Mouse (Mus musculus) spleen, postnatal 4 days (tissue): ENCODE results near the gene Nt5c3b.

Experiments used
- DNase-seq, 2 experiments: peaks; one replicate each; pipeline ENCODE4 v3.0.0; 2022; ENCODE audit warnings: low spot score in 2 of 2

The Nt5c3b gene

DNA sequence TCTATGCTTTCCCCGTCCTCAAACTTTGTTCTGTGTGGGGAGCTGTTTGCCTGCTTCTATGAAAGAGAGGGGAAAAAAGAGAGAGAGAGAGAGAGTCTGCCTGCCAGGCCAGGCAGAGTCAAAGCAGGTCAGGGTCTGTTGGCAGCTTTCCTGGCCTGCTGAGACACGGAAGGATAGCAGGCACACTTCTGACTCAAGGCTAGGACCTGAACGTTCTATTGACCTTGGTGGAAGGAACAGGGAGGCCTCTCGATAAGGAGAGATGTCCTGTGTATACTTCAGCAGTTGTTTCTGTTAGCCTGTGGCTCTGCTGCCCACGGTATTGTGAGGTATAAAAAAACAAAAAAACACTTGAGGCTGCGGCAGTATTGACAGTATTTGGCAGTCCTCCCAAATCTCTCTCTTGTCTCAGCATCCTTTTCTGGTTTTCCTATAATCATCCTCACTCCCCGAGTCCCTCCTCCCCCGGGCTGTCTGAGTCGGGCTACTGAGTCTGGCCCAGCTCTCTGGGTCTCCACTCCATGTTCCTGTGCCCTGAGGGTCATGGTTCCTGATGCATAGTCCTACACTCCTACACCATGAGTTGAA lies 12.9 kb downstream of the Nt5c3b start:
- no peak for DNase-seq

DNA sequence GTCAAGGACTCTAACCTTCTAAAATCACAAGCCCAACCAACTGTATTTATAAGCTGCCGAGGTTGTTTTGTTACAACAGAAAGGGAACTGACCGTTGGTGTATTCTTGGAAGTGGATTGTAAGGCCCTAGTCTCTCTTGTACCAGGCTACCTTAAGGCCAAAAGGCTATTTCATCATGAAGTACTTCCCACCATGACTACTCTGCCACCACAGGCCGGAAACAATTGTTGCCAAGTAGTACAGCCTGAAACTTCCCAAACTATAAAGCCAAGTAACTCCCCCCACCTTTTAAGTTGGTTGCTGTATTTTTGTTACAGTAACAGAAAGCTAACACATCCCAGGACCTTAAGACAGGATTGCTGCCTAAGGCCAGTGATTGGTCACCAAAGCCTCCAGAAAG lies 14.8 kb downstream of the Nt5c3b start:
- no peak for DNase-seq

DNA sequence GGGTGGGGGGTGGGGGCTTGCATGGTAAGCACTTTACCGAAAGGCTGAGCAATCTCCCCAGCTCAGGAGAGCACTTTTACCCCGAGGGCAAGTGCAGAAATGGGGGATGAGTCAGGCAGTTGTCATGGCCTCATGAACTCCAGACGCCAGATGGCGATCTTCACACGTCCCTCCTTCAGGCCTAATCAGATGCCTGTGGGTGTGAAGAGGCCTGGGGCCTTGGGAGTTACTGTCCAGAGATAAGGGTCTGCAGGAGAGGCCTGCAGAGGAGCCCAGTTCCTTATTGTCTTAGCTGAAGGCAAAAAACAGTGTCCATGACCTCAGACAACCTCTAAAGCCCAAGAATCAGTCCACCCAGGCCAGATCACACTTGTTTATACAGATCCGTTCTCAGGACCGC lies 15.8 kb downstream of the Nt5c3b start:
- peak; percentile 61 to 86 for DNase-seq

DNA sequence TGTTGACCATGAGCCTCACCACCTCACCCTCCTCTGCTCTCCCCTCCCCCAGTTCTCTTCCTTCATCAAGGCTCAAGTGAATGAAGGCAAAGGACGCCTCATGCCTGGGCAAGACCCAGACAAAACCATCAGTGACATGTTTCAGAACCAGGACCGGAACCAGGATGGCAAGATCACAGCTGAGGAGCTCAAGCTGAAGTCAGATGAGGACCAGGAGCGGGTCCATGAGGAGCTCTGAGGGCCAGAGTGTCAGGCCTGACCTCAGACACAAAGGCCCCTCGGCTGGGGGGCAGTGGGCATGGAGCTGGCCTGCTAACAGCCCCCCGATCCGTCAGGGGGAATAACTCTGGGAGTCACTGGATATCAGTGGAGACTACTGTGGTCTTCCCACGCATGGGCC lies 17.8 kb downstream of the Nt5c3b start:
- no peak for DNase-seq

DNA sequence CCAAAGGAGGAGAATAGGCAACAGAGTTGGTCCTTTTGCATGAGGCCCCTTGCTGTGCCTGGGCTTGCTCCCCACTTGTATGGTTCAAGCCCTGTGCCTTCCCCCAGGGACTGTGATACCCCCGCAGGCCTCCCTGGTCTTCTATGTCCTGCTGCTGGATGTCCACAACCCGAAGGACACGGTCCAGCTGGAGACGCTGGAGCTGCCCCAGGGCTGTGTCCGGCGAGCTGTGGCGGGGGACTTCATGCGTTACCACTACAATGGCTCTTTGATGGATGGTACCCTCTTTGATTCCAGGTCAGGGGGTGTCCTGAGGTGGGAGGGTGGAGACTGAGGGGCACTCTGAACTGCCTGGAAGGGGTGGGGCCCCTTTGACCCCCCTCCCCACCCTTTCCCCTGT lies 20.1 kb downstream of the Nt5c3b start:
- no peak for DNase-seq

DNA sequence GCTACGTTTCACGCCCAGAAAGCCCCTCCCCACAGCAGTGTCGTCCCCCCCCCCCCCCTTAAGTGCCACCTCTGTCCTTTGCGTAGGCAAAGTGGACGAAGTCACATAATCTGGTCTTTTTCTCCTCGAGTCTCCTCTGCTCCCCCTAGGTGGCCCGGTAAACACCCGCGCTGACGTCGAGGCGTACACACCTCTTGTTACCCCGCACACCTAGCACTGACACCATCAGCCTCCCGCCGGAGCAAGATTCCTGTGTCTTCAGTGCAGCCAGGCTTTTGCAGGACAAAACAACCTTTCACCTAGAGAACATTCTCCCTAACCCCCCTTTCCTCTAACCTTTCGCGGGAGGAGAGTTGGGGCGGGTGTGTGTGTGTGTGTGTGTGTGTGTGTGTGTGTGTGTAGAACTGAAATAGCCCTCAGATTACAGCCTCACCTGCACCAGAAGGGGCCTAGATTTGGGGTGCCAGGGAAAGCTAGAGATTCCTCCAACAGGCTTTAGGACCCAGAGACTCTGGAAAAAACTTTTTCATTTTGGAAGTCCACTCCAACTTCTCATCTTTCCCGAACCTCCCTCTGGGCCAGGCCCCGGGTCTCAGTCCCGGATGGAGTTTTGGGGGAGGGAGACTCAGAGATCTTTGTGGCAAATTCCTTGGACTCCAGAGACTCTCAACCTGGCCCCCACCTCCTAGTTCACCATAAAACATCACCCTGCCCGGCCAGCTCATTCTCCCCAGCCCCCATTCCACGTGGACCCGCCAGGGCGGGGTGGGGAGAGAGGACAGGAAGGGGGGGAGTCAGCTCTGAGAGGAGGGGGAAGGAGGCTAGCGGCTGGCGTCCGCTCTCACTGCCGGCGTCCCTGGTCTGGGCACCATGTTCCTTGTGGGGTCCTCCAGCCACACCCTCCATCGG lies 26.4 kb downstream of the Nt5c3b start, which contains the start of gene Fkbp10:
TSS of gene Fkbp10 (plus strand) at position 784 of the 909 bp plus-strand sequence.
- DNase-seq = no peak

DNA sequence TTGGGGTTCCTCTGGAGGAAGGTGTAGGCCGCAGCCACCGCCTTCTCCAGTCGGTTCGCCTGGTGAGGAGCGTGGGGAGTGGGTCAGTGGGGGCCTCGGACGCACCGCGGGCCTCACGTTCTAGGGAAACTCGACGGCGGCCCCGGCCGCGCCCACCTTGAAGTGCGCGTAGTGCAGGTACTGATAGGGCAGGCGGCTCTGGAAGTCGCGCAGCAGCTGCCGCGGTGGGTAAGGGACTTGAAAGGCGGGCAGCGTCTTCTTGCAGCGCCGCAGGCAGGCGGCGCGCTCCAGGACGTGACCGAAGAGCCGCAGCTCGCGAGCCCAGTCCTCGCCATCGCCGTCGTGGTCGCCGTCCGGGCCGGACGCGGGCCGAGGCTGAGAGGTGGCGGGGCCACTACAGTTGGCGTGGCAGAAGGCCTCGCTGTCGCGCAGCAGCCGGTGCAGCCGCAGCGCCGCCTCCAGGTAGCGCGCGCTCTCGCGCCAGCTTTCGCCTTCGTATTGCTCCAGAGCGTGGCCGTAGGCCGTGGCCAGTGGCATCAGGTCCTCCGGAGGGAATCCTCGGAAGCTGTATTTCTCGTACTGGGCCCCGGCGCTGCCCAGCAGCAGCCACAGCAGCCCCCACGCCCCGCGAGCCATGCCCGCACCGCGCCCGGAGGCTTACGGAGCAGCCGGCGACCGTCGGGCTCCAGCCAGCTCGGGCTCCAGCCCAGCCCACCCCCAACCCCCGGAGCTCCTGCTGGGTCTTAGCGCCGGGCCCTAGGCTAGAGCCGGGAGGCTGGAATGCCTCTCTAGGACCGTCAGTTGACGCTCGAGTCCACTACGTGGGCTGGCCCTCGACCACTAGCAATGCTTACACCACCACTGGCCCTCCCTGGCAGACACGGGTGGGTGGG lies 27.3 kb downstream of the Nt5c3b start, which contains the start of gene P3h4:
TSS of gene P3h4 (minus strand) at position 816 of the 893 bp plus-strand sequence.
- DNase-seq = peak; percentile 50 to 75

DNA sequence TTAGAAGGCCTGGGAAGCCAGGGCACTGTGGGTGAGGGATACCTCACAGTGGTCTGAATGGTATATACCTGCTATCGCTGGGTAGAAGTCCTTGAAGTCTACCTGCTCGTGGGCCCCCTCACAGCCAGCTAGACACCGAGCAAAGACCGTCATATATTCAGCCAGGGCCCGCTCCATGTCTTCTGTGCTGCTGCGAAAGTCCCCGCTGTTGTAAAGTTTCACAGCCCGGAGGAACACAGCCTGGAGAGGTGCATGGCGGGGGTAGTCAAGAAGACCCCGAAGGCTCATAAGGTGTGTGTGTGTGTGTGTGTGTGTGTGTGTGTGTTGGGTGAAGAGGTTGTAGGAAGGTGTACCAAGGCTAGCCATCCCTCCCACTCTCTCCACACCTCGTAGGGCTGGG lies 28.1 kb downstream of the Nt5c3b start:
- DNase-seq = no peak

DNA sequence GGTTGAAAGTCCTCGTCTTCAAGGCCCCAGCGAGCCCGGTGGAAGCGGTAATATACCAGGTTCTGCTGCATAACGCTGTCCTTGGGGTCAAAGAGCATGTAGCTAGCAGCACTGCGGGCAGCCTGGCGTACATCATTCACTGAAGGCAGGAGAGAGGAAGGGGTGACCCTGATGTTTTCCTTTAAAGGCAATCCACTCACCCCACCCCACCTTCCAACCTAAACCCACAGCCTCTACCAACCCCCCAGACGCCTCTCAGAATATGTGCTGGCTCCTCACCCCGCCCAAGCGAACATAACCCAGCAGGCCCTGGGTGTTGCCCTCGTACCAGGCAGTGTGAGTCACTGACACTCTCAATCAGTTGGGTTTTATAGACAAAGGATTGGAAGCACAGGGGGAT lies 29.9 kb downstream of the Nt5c3b start:
- no peak for DNase-seq

DNA sequence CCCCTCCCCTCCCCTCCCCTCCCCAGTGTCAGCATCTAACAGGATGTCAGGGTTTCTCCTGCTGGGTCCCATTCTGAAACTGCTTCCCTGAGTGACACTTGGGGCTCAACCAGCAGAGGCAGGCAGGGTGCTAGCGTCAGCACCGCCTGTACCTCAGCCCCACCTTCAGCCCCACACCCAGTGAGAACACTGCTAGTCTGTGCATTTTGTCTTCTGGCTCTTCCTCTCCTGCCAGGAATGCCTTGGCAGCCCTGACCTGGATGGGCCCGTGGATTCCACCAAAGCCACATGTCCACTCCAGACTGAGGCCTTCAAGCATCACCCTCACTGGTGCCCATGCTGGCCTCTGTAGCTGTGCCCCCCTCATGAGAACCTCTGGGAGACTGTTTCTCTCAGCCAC lies 31.9 kb downstream of the Nt5c3b start:
- DNase-seq = no peak

DNA sequence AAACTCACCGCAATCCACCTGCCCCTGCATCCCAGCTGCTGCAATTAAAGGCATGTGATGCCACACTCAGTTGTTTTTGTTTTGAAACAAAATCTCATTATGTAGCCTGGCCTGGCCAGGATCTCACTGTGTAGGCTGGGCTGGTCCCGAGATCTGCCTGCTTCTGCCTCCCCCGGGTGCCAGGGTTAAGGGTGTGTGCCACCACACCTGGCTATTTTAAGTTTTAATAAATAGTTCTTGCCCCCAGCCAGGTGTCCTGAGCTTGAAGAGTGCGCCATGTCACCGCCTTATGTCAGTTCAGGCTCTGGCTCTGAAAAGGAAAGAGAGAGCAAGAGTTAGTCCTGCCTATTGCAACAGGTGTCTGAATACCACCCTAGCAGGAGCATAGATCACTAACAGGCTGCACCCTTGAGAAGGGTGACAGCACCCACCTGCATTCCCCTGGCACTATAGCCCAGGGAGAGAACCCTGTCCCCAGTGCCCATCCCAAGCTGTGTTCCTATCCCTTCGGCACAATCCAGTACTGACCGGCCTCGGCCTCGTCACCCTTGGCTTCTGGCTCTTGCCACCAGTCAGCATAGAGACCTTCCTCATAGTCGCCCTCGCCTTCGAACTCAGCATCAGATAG lies 32.7 kb downstream of the Nt5c3b start:
- DNase-seq = no peak

DNA sequence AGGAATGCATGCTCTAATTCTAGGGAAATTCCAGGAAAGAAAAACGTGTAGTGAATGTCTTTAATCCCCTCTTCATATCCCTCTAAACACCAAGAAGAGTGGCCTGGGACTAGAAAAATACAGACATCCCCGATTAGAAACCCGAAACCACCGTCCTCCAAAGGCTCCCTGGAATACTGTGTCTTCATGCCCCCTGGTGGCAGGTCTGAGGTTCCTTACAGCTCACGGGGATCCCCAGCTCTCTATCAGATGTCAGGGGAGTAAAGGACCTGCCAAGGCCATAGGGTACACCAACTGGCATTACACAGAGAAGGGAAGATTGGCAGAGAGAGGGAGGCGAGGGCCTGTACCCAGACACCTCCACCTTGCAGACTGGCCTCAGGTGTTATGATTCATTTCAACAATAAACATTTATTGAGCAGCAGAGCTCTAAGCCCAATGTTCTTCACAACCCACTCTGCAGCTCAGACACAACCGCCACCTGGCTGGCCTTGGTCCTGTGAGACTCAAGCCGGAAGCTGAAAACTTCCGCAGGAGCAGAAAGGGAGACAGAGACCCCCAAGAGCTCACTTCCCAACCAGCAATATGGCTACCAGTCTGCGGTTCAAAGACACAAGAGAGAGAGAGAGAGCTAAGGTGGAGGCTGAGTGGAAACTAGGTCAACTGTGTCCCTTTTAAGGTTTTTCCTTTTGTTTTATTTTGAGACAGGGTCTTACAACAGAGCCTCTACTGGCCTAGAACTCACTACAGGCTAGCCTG lies 33.4 kb downstream of the Nt5c3b start:
- DNase-seq = peak; percentile 45 to 76

DNA sequence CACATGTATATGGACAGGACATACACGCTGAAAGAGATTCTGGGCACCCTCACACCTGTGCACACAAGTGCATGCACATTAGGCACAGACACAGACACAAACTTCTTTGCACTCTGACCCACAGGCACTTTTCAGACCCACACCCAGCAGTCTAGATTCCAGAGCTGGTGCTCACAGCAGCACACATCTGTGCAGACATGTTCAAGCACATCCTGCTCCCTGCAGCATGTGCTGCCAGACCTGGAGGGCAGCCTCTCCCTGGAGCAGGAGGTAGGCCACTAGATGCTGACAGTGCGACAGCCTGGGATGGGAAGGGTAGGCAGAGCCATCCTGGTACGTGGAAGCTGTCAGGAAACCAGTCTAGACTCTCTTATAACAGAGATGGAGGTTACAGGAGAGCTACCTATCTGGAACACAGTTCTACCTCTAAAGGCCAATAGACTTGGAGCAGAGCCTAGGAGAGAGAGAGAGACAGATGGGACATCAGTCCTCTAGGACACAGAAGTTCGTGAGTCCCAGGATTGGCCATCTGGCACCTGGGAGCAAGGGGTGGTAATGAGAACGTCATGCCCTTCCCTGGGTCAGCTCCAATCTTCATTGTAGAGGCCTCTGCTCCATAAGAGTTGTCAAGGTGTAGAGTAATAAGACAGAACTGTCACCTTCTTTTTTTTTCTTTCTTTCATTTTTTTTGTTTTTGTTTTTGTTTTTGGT lies 34.5 kb downstream of the Nt5c3b start:
- no peak for DNase-seq

DNA sequence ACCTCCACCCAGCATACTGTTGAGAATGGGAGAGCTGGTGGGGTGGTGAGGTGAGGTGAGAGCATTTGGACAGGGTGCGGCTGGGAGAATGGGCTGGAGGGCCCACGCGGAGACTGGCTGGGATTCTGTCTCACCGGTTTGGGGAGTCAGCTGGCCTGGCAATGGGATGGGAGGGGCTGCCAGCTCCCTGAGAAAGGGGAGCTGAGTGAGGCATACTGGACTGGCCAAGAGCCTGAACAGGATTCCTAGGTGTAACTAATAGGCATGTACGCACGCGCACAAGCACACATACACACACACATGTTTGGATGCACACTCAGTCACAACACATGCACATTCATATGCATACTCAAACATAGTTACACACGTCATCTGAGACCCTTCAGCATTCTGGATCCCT lies 35.3 kb downstream of the Nt5c3b start:
- DNase-seq = no peak

DNA sequence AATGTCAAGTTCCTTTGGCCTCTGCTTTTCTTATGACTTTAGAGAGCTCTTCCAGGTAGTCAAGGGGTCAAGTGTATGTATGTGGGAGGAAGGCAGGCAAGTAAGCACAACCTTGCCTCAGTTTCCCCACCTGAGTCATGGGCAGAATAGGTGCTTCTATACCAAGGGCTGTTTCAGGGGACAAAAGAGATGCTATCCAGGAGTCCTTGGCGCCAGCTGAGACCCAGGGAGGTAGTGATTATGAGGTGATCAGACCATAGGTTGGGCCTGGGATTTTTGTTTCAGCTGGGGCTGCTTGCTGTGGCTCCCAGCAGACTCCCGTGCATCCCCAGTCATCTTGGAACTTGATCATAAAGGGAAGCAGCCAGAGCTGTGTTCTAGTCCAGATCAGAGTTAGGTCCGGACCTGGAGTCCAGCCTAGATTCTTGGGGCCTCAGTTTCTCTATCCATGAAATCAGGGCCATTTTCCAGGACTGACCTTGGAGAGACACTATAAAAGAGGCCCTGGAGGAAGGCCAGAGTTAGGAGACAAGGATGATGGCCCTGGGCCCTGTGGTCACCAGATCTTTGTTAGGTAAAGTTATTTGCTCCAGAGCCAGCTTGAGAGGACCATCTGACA lies 37.0 kb downstream of the Nt5c3b start:
- DNase-seq = no peak

DNA sequence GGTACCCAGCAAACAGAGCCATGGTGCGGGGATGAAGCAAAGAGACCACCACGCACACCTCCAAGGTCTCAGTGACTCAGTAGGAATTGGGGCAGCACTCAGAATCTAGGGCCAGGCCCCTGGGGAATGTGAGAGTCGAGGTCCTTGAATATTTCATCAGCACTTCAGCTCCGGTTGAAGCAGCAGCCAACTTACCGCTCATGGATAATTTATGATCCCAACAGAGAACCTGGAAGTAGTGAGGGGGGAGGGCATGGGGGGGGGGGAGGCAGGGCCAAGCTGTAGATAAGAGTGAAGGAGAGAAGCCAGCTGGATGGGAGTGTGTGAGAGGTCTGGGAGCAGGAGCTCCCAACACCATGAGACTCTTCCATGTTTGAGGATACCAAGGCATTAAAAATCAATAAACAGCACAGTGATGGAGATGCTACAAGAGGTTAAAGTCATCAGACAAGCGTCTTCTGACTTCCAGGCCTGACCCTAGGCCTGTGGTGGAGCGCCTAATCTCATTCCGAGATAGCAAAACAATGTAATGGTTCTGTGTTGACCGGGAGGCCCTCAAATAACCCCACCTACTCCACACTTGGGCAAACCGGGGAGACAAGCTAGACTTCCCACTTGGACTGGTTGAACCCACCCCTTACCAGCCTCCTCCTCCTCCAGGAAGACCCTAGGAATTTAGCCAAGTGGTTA lies 38.0 kb downstream of the Nt5c3b start:
- DNase-seq = no peak

DNA sequence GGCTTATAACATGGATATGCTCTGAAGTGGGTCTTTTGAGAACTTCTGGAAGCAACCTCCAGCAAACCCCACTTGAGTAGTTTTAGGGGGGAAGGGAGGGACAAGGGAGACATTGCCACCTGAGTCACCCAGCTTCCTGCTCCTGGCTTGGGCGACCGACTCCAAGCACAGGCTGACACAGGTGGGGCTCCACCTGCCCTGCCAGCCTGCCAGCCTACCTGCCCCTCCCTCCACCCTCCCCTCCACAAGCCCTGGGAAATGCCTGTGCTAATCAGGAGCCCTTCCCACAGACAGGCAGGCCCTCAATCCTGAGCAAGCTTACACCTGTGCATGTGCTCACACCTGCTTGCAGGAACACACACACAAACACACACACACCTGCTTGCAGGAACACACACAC lies 38.9 kb downstream of the Nt5c3b start:
- DNase-seq = no peak

DNA sequence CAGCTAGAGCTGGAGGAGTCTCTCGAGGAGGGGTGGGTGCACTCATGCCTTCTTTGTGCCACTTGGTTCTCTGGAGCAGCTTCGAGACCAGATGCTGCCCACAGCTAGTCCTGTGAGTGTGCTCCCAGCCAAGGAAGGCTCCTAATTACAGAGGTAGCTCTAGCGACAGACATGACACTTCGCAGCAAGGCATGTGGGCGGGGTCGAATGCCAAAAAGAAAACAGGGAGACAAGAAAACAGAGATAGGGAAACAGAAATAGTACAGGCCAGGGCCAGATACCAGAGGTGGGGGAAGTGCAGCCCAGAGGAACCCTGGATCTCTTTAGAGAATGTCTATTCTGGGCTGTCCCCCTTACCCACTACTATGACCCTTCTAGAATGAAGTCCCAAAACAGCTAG lies 39.4 kb downstream of the Nt5c3b start:
- no peak for DNase-seq

DNA sequence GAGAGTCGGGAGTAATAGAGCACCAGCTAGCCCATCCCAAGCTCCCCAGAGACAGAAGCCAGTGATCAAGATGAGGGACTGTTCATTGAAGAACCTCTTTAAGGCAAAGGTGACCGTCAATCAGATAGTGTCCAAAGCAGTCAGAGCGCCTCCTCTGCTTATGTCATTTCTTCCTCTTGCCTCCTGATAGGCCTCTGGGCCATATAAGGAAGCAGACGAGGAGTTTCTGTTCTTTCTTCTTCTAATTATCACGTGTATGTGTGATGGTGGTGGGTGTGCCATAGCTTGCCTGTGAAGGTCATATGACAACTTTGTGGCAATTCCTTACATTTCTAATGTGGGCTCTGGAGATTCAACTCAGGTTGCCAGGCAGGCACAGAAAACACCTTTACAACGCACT lies 40.8 kb downstream of the Nt5c3b start:
- no peak for DNase-seq
